Mouse (Mus musculus) spleen, adult 2 months (tissue): ENCODE measurements around the gene Osbpl3. TPM values are rescaled to one million over a fixed set of nuclear protein-coding genes. Genes with fewer than 3 reads are reported as not detected.

Source experiments
- DNase-seq, 2 experiments: peaks; one replicate each; pipeline versions ENCODE4 v3.0.0 to v3.0.0-alpha.2; 2012 to 2021; ENCODE audit warnings: low spot score in 2 of 2, low read depth in 1 of 2
- H3K27ac ChIP-seq: fragments of 200-500 bp; 2 replicates; pipeline ENCODE4 v1.5.1; 2012; ENCODE audit warnings: low read length, inconsistent platforms; ENCODE audit not compliant: insufficient read depth
- H3K27me3 ChIP-seq: fragments of 200-500 bp; 2 replicates; pipeline ENCODE4 v1.6.1; 2012; ENCODE audit warnings: mild to moderate bottlenecking, moderate library complexity, low read length, inconsistent platforms; ENCODE audit not compliant: control insufficient read depth, insufficient read depth
- H3K36me3 ChIP-seq: fragments of 200-500 bp; 2 replicates; pipeline ENCODE4 v1.6.1; 2012; ENCODE audit warnings: mild to moderate bottlenecking, low read length, inconsistent platforms; ENCODE audit not compliant: control insufficient read depth, insufficient read depth
- H3K4me1 ChIP-seq: fragments of 200-500 bp; 2 replicates; pipeline ENCODE4 v1.6.1; 2011; ENCODE audit warnings: inconsistent platforms; ENCODE audit not compliant: control insufficient read depth, insufficient read depth, insufficient read length
- H3K4me3 ChIP-seq: fragments of 200-500 bp; 2 replicates; pipeline ENCODE4 v1.5.1; 2011; ENCODE audit warnings: mild to moderate bottlenecking, inconsistent platforms; ENCODE audit not compliant: insufficient read depth, insufficient read length; ENCODE audit errors: extremely low read depth
- CTCF ChIP-seq: fragments of 200-500 bp; IDR thresholded peaks from 2 replicates; pipeline ENCODE4 v1.5.1; 2011; ENCODE audit warnings: mild to moderate bottlenecking, inconsistent platforms; ENCODE audit not compliant: insufficient read depth, insufficient read length, insufficient replicate concordance; ENCODE audit errors: extremely low read depth
- POLR2A ChIP-seq: fragments of 200-500 bp; IDR thresholded peaks from 2 replicates; pipeline ENCODE4 v1.6.1; 2011; ENCODE audit warnings: low read depth, low read length, inconsistent platforms
- WGBS: fragments of 180-500 bp; shearing (Covaris S2); methylation state at CpG from one replicate; pipeline ENCODE4 v1.1.7; 2018; 5-methylcytosine and 5-hydroxymethylcytosine counted together
- polyA plus RNA-seq: library from polyadenylated mRNA; depleted of rRNA; stranded (reverse); fragments of >200 nt; gene quantifications from 2 replicates; pipeline ENCODE4 v1.2.3, GENCODE M21; 2012

Gene Osbpl3
- polyA plus RNA-seq, 1 experiment, result 2.8 TPM

- Histone ChIP-seq H3K4me3 (no peak overlapping the region), H3K4me1 (no peaks in the 10 kb centered on the region), H3K27me3 (no peaks in the 10 kb centered on the region), H3K27ac (no peak overlapping the region), H3K36me3 (no peaks in the 10 kb centered on the region)
- TF ChIP-seq CTCF, result no peak
- TF ChIP-seq POLR2A, result no peak
- no peak for DNase-seq
- WGBS, result 87% methylated on average over 4 of the region's 4 CpGs
Observed at GRCm38 (mm10) chr6:50412174-50412573, 43.8 kb downstream of the Osbpl3 start.

DNA sequence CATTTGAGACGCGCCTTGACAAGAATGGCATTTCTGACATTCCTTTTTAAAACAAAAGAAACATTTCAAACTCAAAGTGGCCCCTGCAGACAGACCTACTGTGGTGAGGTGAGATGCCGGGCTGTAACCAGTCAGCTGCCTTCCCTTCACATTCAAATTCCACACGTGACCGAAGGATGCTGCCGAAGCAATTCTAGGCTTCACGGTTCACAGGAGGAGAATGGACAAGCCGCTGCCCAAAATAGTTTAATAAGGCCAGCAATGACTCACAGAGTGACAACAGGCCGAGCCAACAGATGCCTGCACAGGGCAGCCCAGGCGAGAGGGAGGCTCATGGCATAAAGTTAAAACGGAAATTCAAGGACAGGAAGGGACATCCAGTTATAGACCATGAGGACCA lies 51.3 kb downstream of the Osbpl3 start:
- 88% methylated on average over 11 of the region's 11 CpGs for WGBS
- H3K27ac ChIP-seq, result no peak overlapping the region

DNA sequence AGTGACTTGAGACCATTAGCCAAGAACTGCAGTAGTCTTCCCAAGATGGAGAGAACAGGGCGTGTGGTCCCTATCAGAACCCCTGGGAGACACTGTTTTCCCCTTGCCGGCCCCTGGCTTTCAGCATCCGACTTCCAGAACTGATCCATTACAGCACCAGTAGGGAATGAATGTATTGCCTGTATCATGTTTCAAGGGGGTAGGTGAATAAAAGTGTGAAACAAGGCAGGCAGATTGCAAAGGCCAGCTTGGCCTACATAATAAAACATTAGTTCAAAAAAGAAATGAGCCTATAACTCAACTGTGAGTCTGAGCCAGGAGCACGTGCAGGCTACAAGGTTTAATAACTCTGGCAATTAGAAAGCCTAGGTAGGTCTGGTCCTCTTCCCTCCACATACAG lies 52.5 kb downstream of the Osbpl3 start:
- H3K27ac ChIP-seq, result no peak overlapping the region
- no peaks in the 10 kb centered on the region for H3K4me1 ChIP-seq
- 93% methylated on average over 4 of the region's 4 CpGs for WGBS
- H3K4me3 ChIP-seq, result no peak overlapping the region
- no peaks in the 10 kb centered on the region for H3K36me3 ChIP-seq
- no peaks in the 10 kb centered on the region for H3K27me3 ChIP-seq
- no peak for DNase-seq
- TF ChIP-seq POLR2A, result no peak
- no peak for TF ChIP-seq CTCF

More for the DNA sequence above, 51.3 kb downstream of the Osbpl3 start:
- DNase-seq, result no peak
- Histone ChIP-seq H3K4me3 (no peak overlapping the region), H3K36me3 (no peaks in the 10 kb centered on the region), H3K4me1 (no peaks in the 10 kb centered on the region), H3K27me3 (no peaks in the 10 kb centered on the region)
- no peak for TF ChIP-seq CTCF
- TF ChIP-seq POLR2A, result no peak

- TF ChIP-seq CTCF, result no peak
- no peak for TF ChIP-seq POLR2A
- 81% methylated on average over 4 of the region's 4 CpGs for WGBS
- Histone ChIP-seq H3K27ac (no peak overlapping the region), H3K27me3 (no peaks in the 10 kb centered on the region), H3K36me3 (no peaks in the 10 kb centered on the region), H3K4me1 (no peaks in the 10 kb centered on the region), H3K4me3 (no peak overlapping the region)
- DNase-seq, result no peak
Observed at GRCm38 (mm10) chr6:50402872-50403271, 53.1 kb downstream of the Osbpl3 start.

GRCm38 (mm10) chr6:50400234-50400633 lies 55.8 kb downstream of the Osbpl3 start:
- Histone ChIP-seq H3K27me3 (no peaks in the 10 kb centered on the region), H3K36me3 (no peaks in the 10 kb centered on the region), H3K27ac (no peak overlapping the region), H3K4me1 (no peaks in the 10 kb centered on the region), H3K4me3 (no peak overlapping the region)
- 84% methylated on average over 6 of the region's 6 CpGs for WGBS
- TF ChIP-seq POLR2A (no peak), CTCF (no peak)
- no peak for DNase-seq

- 78% methylated on average over 7 of the region's 7 CpGs for WGBS
- H3K36me3 ChIP-seq, result no peaks in the 10 kb centered on the region
- no peaks in the 10 kb centered on the region for H3K4me1 ChIP-seq
Observed at GRCm38 (mm10) chr6:50399427-50400195, 56.4 kb downstream of the Osbpl3 start.

DNA sequence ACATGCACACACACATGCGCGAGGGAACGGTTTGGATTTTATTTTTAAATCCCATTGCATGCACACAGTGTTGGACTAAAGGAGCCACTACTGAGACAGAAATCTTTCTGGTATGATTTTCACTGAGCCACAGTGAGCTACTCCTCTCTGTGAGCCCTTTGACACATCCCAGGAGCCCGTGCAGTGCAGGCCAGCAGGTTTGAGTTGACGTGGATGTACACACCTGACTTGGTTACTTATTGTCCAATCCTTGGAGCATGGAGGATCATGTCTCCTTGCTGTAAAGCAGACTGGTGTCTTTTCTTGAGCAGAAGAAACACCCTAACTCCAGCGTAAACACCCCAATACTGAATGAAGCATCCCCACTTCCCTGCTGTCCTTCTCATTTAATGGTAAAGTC lies 57.7 kb downstream of the Osbpl3 start:
- H3K4me3 ChIP-seq, result no peak overlapping the region
- no peak for TF ChIP-seq CTCF
- no peak for TF ChIP-seq POLR2A
- no peaks in the 10 kb centered on the region for H3K36me3 ChIP-seq
- no peaks in the 10 kb centered on the region for H3K4me1 ChIP-seq
- no peaks in the 10 kb centered on the region for H3K27me3 ChIP-seq
- no peak for DNase-seq
- 97% methylated on average over 6 of the region's 6 CpGs for WGBS
- H3K27ac ChIP-seq, result no peak overlapping the region

More at GRCm38 (mm10) chr6:50399427-50400195, 56.4 kb downstream of the Osbpl3 start:
- no peak overlapping the region for H3K4me3 ChIP-seq
- TF ChIP-seq CTCF (no peak), POLR2A (no peak)
- H3K27me3 ChIP-seq, result no peaks in the 10 kb centered on the region
- H3K27ac ChIP-seq, result no peak overlapping the region
- DNase-seq, result no peak
